Mouse (Mus musculus) lung, adult 2 months (tissue): ENCODE data around the gene Cdk15. TPM values are rescaled to one million over a fixed set of nuclear protein-coding genes. Genes with fewer than 3 reads are reported as not detected.

ENCODE experiments used
- DNase-seq: peaks from one replicate; pipeline ENCODE4 v3.0.0; 2022
- H3K4me1 ChIP-seq: fragments of 200-500 bp; 2 replicates; pipeline ENCODE4 v1.6.1; 2011; ENCODE audit warnings: low read length; ENCODE audit not compliant: control insufficient read depth, insufficient read depth
- H3K4me3 ChIP-seq: fragments of 200-500 bp; replicated peaks from 2 replicates; pipeline ENCODE3; 2011; ENCODE audit warnings: low read depth, mild to moderate bottlenecking, control low read depth, low read length; ENCODE audit errors: extremely low read depth
- CTCF ChIP-seq: fragments of 200-500 bp; IDR thresholded peaks from 2 replicates; pipeline ENCODE4 v1.5.1; 2011; ENCODE audit warnings: mild to moderate bottlenecking, low read length, control low read depth; ENCODE audit not compliant: insufficient read depth
- POLR2A ChIP-seq: fragments of 200-500 bp; IDR thresholded peaks from 2 replicates; pipeline ENCODE4 v1.6.1; 2011; ENCODE audit warnings: low read depth, mild to moderate bottlenecking, control low read depth, low read length, borderline replicate concordance; ENCODE audit errors: extremely low read depth
- WGBS: fragments of 180-500 bp; shearing (Covaris S2); methylation state at CpG from one replicate; pipeline ENCODE4 v1.1.7; 2018; 5-methylcytosine and 5-hydroxymethylcytosine counted together
- polyA plus RNA-seq: library from polyadenylated mRNA; depleted of rRNA; stranded (reverse); fragments of >200 nt; gene quantifications from 2 replicates; pipeline ENCODE4 v1.2.3, GENCODE M21; 2012; rRNA removed

Gene Cdk15
- 0.07 TPM in 1 of 2 replicates, not detected in the other for polyA plus RNA-seq

DNA sequence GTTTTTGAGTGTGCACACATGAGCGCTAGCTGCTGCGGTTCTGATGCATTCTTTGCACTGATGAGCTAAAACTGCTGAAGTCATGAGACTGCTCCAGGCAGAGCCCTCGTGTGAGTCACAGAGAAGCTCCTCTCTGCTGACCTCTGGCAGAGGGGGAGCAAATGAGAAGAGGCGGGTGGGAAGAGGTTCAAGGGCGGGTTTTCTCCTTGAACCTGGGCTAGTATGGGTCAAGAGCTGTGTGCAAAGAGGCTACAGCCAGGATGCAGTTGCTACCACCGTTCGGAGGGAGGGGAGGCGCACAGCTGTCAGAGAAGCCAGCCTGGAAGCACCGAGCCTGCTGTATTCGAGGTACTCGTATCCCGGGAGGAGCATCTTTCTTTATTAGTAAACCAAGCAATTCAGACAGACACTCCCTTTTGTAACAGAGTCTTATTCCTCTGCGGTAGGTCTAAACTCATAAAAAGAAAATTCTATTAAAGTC, at the start of gene Cdk15:
Gene Cdk15, plus strand, starts transcription at position 156 of the 481 bp plus-strand sequence.
- H3K4me3 ChIP-seq = no peak within 1 kb of the TSS
- WGBS = 21% methylated on average over 13 of the region's 13 CpGs
- TF ChIP-seq CTCF = no peak
- TF ChIP-seq POLR2A = no peak
- 0 out of 2 replicates have a peak, but pooled peaks cover 2% of the 10 kb centered on the region for H3K4me1 ChIP-seq
- no peak for DNase-seq

DNA sequence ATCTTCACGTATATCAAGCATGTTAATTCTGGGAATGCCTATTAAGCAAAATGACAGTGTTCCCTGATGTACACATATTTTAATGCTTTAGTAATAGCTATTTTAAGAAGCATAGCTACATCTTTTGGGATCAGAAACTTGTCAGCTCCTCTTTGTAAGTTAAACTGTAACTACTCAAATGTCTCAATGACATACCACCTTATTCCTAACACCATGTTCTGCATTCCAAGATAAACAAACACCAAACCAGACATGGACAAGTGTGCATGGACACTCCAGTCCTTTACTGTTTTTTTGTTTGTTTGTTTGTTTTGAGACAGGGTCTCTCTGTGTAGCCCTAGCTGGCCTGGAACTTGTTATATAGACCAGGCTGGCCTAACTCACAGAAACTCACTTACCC, 48.4 kb upstream of the Cdk15 start:
- 89% methylated on average over 1 of the region's 1 CpGs for WGBS
- no peak for DNase-seq
- TF ChIP-seq POLR2A (no peak), CTCF (no peak)
- H3K4me1 ChIP-seq = no peaks in the 10 kb centered on the region; the same call in 1 of the 2 replicates
- no peak overlapping the region for H3K4me3 ChIP-seq

DNA sequence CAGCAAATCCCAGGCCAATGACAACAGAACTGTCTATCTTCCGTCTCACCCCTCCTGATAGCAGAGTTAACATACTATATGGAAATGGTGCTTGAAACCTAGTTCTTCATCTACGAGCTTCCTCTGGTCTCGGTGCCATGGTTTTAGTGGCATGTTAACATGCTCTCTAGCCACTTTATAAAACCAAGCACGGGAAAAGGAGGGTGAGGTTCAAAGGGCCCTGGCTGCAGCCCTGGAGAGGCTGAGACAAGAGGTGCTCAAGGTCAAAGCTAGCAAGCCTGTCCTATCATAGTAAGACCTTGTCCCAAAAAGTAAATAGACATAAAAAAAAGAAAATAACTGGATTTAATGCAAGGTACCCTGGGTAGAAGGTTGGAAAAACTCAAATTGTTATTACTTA, 45.1 kb upstream of the Cdk15 start:
- WGBS = 72% methylated on average over 4 of the region's 4 CpGs
- H3K4me3 ChIP-seq = no peak overlapping the region
- no peak for DNase-seq
- no peaks in the 10 kb centered on the region; the same call in 1 of the 2 replicates for H3K4me1 ChIP-seq
- TF ChIP-seq POLR2A = no peak
- TF ChIP-seq CTCF = no peak

DNA sequence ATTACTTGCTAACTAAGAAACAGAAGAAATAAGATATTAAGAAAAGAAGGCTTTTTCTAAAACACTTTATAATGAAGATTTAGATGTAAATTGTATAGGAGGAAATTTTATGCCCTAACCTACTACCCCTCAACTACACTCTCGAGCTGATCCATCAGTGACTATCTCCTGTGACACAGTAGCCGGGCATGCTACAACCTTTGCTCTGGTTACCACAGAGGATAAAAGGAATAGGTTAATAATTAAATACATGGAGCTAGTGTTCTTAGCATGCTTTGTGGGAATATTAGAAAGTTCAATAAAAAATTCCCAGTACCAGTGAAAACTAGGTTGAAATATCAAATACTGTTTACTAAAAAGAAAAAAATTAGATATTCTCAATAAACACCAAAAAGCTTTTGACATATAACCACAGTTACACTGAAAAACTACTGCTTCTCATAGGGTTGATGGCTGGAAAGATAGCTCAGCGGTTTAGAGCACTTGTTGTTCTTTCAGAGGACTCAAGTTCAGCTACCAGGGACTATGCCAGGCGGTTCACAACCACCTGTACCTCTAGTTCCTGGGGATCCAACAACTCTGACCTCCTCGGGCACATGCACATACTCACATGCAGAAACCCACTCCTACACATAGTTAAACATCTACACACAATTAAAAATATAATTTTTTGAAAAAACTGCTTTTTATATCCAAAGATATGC, 44.5 kb upstream of the Cdk15 start:
- Histone ChIP-seq H3K4me1 (no peaks in the 10 kb centered on the region; the same call in 1 of the 2 replicates), H3K4me3 (no peak overlapping the region)
- no peak for DNase-seq
- WGBS = 77% methylated on average over 5 of the region's 5 CpGs
- TF ChIP-seq POLR2A (no peak), CTCF (no peak)

DNA sequence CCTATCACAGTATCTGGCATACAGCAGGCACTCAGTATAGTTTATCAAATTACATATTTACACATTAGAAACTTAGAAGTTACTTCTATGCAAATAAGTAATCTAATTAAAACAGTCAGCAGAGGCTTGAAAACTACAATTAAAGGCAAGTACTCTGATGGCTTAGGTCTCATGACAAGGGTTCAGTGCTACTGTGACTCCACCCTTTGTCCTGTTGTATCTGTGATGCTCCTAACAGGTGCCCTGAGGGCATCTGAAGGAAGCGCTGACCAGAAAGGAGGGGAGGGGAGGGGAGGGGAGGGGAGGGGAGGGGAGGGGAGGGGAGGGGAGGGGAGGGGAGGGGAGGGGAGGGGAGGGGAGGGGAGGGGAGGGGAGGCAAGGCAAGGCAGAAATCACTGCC, 43.8 kb upstream of the Cdk15 start:
- Histone ChIP-seq H3K4me1 (no peaks in the 10 kb centered on the region; the same call in 1 of the 2 replicates), H3K4me3 (no peak overlapping the region)
- no CpG with 5 or more reads among the region's 1 CpGs for WGBS
- no peak for TF ChIP-seq CTCF
- TF ChIP-seq POLR2A = no peak
- DNase-seq = no peak

DNA sequence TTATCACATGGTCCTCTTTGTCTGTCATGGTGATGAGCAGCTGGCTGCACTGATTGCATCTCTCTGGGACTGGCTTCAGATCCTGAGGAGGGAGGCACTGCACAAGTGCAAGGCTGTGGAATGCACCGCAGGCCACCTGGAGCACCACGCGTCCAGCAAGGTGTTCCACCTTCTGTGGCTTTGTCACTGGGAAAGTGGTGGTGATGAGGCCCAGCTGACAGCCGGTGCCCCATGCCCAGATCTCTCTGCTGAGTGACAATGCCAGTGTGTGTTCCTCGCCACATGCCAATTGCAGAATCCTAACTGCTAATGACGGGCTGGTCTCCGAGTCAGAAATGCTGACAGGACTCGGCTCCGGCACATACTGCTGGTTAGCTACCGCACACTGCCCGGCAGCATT, 41.3 kb upstream of the Cdk15 start:
- WGBS = 94% methylated on average over 11 of the region's 11 CpGs
- DNase-seq = no peak
- TF ChIP-seq POLR2A (no peak), CTCF (no peak)
- Histone ChIP-seq H3K4me1 (no peaks in the 10 kb centered on the region; the same call in 1 of the 2 replicates), H3K4me3 (no peak overlapping the region)

DNA sequence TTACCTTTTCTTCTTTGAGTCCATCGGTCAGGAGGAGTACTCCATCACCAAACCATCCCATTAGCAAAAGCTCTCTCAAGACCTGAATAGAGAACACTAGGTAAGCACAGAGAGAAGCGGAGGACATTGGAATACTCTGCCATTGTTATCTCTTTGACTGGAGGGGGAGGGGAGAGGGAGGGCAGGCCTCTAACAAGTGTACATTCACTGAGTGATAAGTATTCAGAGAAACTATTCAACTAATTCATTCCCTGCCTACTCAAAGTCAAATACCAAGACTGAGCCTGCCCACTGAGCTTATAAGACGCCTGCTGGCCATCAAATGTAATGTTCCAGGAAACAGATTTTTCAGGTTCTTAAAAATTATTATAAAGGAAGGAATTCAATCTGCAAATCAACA, 36.3 kb upstream of the Cdk15 start:
- no peak for DNase-seq
- TF ChIP-seq POLR2A (no peak), CTCF (no peak)
- 89% methylated on average over 3 of the region's 3 CpGs for WGBS
- H3K4me1 ChIP-seq = no peaks in the 10 kb centered on the region
- H3K4me3 ChIP-seq = no peak overlapping the region

DNA sequence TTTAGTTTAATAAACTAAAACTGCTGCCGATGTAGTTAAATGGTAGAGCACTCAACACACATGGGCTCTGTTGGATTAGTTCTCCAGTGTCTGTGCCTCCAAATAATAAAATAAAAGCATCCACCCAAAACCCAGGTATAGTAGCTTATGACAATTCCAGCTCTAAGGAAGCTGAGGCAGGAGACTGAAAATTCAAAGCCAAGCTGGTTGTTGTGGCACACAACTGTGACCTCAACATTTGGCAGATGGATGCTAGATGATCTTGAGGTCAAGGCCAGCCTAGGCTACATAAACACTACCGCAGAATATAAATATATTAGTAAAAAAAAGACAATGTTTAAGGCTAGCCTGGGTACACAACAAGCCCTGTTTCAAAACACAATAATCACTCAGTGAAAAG, 35.1 kb upstream of the Cdk15 start:
- 79% methylated on average over 2 of the region's 2 CpGs for WGBS
- DNase-seq = no peak
- TF ChIP-seq POLR2A = no peak
- no peak for TF ChIP-seq CTCF

DNA sequence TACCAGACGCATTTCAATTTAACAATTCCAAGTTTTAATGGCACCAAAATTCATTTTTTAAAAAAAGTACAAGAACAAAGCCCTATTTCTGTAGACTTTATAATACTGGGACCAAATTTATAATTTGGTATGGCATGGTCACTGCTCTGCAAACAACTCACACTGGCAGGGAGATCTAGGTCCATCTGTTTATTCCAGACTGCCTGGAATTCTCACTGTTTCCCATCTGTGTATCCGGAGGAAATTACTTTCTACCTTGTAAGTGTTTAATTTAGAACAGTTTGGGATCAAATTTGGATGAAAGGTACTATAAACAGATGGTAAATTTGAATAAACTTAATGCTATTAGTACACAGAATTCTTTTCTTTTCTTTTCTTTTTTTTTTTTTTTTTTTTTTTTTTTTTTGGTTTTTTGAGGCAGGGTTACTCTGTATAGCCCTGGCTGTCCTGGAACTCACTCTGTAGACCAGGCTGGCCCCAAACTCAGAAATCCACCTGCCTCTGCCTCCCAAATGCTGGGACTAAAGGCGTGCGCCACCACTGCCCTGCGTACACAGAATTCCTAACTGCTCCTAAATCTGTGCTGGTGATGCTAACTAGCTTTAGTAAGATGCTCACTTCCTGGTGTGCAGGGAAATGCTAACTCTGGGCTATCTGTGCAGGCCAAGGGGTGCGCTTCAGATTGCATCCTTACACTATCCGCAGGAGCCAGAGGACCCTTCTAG, 34.4 kb upstream of the Cdk15 start:
- DNase-seq = no peak
- Histone ChIP-seq H3K4me3 (no peak overlapping the region), H3K4me1 (no peaks in the 10 kb centered on the region)
- WGBS = 83% methylated on average over 7 of the region's 7 CpGs
- no peak for TF ChIP-seq CTCF
- no peak for TF ChIP-seq POLR2A

More for the DNA sequence above, 35.1 kb upstream of the Cdk15 start:
- H3K4me3 ChIP-seq = no peak overlapping the region
- no peaks in the 10 kb centered on the region for H3K4me1 ChIP-seq
